Mouse (Mus musculus): Measurements from ENCODE around the gene Lbr. TPM values are rescaled to one million over a fixed set of nuclear protein-coding genes. Genes with fewer than 3 reads are reported as not detected.

Lbr gene
- polyA plus RNA-seq, 1 experiment = 63.8 TPM

- TF ChIP-seq GATA1 (IDR thresholded peaks at IDR 0.05; ENCODE audit: low read length) = peak; percentile 30
Observed at GRCm38 (mm10) chr1:181861181-181861902, 18.5 kb upstream of the Lbr start.

- TF ChIP-seq GATA1 (IDR thresholded peaks at IDR 0.05; ENCODE audit: low read length) = peak; percentile 35
Observed at GRCm38 (mm10) chr1:181860659-181861058, 17.8 kb upstream of the Lbr start.

- no peak for TF ChIP-seq GATA1 (IDR thresholded peaks at IDR 0.05; ENCODE audit: low read length)
Observed at GRCm38 (mm10) chr1:181856329-181856728, 13.5 kb upstream of the Lbr start.

GRCm38 (mm10) chr1:181854829-181855228 is 12.0 kb upstream of the Lbr start:
- no peak for TF ChIP-seq GATA1 (IDR thresholded peaks at IDR 0.05; ENCODE audit: low read length)

GRCm38 (mm10) chr1:181853081-181853736 is 10.4 kb upstream of the Lbr start:
- no peak for TF ChIP-seq GATA1 (IDR thresholded peaks at IDR 0.05; ENCODE audit: low read length)

- no peak for TF ChIP-seq GATA1 (IDR thresholded peaks at IDR 0.05; ENCODE audit: low read length)
Observed at GRCm38 (mm10) chr1:181852466-181852865, 9.6 kb upstream of the Lbr start.

- TF ChIP-seq GATA1 (IDR thresholded peaks at IDR 0.05; ENCODE audit: low read length) = no peak
Observed at GRCm38 (mm10) chr1:181851521-181852310, 8.9 kb upstream of the Lbr start.

GRCm38 (mm10) chr1:181850441-181850840 is 7.6 kb upstream of the Lbr start:
- no peak for TF ChIP-seq GATA1 (IDR thresholded peaks at IDR 0.05; ENCODE audit: low read length)

GRCm38 (mm10) chr1:181848210-181848609 is 5.4 kb upstream of the Lbr start:
- no peak for TF ChIP-seq GATA1 (IDR thresholded peaks at IDR 0.05; ENCODE audit: low read length)

GRCm38 (mm10) chr1:181847396-181847795 is 4.5 kb upstream of the Lbr start:
- TF ChIP-seq GATA1 (IDR thresholded peaks at IDR 0.05; ENCODE audit: low read length) = no peak

- no peak for TF ChIP-seq GATA1 (IDR thresholded peaks at IDR 0.05; ENCODE audit: low read length)
Observed at GRCm38 (mm10) chr1:181845767-181846166, 2.9 kb upstream of the Lbr start.

- TF ChIP-seq GATA1 (IDR thresholded peaks at IDR 0.05; ENCODE audit: low read length) = no peak
Observed at GRCm38 (mm10) chr1:181844874-181845547, 2.2 kb upstream of the Lbr start.

- no peak for TF ChIP-seq GATA1 (IDR thresholded peaks at IDR 0.05; ENCODE audit: low read length)
Observed at GRCm38 (mm10) chr1:181841864-181842672, 778 bp downstream of the Lbr start.

GRCm38 (mm10) chr1:181841396-181841795 is 1.4 kb downstream of the Lbr start:
- TF ChIP-seq GATA1 (IDR thresholded peaks at IDR 0.05; ENCODE audit: low read length) = no peak
